Mouse (Mus musculus) erythroblast, embryonic 14.5 days (primary cell): Measurements from ENCODE around the gene Gm2a.

Experiments used
- GATA1 ChIP-seq: IDR thresholded peaks from 2 replicates; pipeline ENCODE4 v1.6.1; 2012; ENCODE audit warnings: low read length, inconsistent platforms, mixed read lengths
- TAL1 ChIP-seq: IDR thresholded peaks from 3 replicates; pipeline ENCODE4 v1.6.1; 2012; ENCODE audit warnings: low read length, inconsistent platforms, mixed read lengths

DNA sequence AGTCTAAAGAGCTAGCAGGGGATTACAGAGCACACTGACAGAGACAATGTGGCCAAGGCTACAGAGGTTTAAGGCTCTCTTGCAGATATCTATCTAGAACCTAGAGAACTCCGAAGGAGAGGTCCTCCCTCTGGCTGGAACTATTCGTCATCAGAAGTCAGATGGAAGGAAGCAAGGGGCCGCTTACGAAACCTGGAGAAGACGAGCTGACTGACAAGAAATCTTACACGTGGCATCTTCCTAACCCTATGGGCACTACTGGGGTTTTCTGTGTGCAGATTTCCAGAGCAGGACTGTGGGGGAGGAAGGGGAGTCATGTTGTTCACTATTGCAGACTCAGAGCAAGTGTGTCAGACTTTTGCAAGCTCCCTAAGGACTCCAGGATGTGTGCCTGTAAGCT is 49.5 kb downstream of the Gm2a start:
- no peak for TF ChIP-seq TAL1
- no peak for TF ChIP-seq GATA1
